Mouse (Mus musculus): ENCODE results near the gene Cmc1.
A peak's percentile ranks its signal among the peaks of the same experiment; 100 is the strongest.
"Not testable (repeated sequence)": the region's sequence is repeated elsewhere in the genome, so short reads cannot be mapped to it uniquely, and the experiment has no call there.

Cmc1 gene

DNA sequence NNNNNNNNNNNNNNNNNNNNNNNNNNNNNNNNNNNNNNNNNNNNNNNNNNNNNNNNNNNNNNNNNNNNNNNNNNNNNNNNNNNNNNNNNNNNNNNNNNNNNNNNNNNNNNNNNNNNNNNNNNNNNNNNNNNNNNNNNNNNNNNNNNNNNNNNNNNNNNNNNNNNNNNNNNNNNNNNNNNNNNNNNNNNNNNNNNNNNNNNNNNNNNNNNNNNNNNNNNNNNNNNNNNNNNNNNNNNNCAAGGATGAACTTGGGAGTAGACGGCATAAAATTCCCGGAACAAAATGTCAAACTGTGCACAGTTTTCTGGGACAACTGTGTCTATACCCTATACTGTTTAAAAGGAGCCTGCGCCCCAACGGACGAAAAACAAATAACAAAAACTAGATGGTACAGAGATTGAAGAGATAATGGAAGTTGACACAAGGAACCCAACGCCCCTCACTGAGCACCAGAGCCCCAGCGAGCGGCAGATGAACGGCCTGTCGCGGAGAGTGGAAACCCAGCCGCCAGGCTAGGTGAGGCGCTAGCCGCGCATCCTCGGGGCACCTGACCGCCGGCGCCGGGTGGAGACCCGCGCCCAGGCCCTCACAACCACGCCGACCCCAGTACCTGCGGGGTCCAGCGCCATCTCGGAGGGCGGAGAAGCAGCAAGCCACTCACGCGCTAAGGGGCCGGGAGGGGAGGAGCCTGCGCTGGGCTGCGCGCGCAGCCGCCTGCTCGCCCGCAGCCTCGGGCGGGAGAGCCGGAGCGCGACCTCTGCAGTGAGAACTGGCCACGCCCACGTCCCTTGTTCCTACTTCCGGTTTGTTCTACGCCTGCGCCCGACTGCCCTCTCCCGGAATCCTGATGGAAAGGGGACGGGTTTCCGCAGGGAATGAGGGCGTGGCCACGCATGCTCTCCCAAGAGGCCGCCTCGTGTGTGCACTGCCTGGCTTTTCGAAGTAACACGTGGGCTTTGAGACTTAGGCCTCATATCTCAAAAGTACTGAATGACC is at the start of gene Cmc1:
Gene Cmc1, minus strand, starts transcription at position 771 of the 996 bp plus-strand sequence.
- peak; percentile 97 for DNase-seq (ENCODE audit: low spot score)

- DNase-seq (ENCODE audit: low spot score), result no peak
Observed at GRCm38 (mm10) chr9:118198557-118198956, 48.6 kb upstream of the Cmc1 start.

DNA sequence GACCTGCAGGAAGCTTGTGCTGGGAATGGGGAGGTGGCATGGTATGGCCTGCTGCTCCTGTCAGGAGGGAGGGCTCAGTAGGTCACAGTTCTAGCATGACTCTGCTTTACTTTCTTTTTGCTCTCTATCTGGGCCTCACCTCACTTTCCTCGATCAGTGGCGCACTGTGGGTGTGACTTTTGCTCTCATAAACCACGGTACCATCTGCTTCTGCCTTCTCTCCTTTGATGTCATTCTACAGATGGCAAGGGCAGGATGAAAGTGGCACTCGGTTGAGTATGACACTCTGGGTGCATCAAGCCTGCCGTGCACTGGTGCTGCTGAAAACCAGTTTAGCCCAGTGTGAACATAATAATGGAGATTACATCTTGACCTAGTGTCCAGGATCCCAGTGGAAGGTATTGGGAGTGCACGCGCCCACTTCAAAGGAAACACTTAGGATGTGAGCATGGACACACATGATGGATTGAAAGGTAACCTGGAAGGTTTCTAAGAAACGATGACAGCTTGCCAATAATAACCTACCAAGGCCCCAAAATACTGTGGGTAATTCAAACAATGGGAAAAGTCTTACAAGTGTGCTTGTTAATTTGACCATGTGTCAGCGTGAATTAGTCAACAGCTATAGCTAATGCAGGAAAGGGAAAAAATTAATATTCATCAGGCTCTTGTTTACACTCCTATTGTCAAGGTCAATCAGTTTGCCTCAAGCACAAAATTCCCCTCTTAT is 46.8 kb upstream of the Cmc1 start:
- DNase-seq (ENCODE audit: low spot score), result no peak

GRCm38 (mm10) chr9:118193263-118193662 is 43.3 kb upstream of the Cmc1 start:
- no peak for DNase-seq (ENCODE audit: low spot score)

DNA sequence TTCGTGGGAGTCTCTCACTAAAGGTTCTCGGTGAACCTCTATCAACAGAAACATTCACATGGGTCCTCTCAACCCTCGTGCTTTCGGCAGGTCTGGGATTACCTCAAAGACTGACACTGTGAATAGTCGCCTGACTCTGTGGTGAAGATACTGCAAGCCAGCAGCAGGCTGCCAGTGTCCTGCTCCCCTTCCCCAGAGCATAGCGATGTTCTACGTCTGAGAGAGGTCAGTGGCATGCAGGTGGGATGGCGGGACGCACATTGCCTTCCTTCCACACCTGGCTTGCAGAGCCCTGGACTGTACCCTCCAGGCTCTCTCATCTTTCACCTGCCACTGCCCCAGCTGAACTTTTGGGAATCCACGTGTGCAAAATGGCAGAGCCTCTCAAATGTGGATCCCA is 41.3 kb upstream of the Cmc1 start:
- DNase-seq (ENCODE audit: low spot score), result no peak

GRCm38 (mm10) chr9:118188374-118188773 is 38.4 kb upstream of the Cmc1 start:
- no peak for DNase-seq (ENCODE audit: low spot score)

GRCm38 (mm10) chr9:118187420-118187819 is 37.4 kb upstream of the Cmc1 start:
- no peak for DNase-seq (ENCODE audit: low spot score)

- no peak for DNase-seq (ENCODE audit: low spot score)
Observed at GRCm38 (mm10) chr9:118186776-118187175, 36.8 kb upstream of the Cmc1 start.

DNA sequence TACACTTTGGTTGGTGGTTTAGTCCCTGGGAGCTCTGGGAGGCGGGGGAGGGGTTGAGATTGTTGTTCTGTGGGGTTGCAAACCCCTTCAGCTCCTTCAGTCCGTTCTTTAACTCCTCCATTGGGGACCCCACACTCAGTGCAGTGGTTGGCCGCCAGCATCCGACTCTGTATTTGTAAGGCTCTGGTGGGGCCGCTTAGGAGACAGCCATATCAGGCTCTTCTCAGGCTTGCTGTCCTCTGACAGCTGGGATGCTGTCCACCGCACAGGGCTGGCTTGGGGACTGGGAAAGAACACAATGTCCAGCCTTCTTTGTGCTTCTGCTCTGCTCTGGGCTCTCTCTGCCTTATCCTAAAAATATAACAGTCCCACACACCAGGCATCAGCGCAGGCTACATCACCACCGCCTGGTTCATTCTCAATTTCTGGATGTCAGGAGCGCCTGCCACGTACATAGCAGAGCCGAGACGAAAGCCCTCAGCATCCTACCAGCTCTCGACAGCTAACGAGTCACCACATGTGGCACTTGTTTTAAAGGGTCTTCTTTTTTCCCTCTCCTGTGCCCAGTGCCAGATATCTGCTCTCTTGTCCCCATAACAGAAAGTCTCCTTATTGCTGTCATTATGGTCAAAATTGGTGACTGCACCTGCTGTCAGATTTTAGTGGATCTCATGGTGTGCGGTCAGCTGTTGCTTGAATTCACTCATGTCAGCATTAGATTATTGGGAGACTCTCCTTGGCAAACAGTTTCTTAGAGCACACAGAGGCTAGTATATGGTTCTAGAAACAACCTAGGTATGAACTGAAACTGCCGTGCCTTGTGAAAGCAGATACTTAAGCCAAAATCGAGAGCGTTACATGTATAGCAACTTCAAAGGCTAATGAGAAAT is 29.4 kb upstream of the Cmc1 start:
- DNase-seq (ENCODE audit: low spot score), result no peak

GRCm38 (mm10) chr9:118176687-118177086 is 26.7 kb upstream of the Cmc1 start:
- DNase-seq (ENCODE audit: low spot score), result no peak

GRCm38 (mm10) chr9:118175411-118175810 is 25.4 kb upstream of the Cmc1 start:
- no peak for DNase-seq (ENCODE audit: low spot score)

DNA sequence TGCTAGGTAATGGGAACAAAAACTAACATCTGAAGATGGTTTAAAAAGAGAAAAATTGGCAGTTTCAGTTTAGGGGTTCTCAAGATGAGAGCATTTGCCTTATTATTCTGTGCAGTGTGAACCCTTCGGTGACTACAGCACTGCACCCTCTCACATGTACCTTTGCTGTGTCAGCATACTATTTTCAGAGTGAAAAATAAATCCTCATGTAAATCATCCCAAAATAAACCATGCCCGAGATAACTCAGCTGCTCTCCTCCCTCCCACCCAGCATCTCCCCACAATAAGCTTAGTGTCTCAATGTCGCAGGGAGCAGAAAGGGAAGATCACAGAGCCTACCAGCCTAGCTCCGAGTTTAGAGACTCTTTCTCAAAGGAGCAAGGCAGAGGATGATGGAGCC is 23.1 kb upstream of the Cmc1 start:
- DNase-seq (ENCODE audit: low spot score), result no peak

DNA sequence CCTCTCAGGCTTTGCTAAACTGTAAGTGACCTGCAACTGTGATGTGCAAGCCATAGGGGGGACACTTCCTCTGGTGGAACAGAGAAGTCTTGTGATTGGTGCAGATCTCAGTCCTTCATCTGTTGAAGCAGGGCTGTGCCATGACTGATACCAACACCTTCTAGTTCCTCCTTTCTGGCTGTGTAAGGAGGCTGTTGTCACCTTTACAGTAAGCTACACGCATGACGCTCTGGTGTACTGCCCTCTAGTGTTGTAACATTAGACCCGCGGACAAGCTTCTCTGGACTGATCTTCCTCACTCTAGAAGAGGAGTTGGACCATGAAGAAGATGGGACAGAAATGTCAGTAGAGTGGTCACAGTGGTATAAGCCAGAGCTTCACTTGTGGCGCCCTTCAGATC is 18.6 kb upstream of the Cmc1 start:
- peak; percentile 7 for DNase-seq (ENCODE audit: low spot score)

GRCm38 (mm10) chr9:118167606-118168005 is 17.6 kb upstream of the Cmc1 start:
- DNase-seq (ENCODE audit: low spot score), result no peak

- DNase-seq (ENCODE audit: low spot score), result no peak
Observed at GRCm38 (mm10) chr9:118161536-118161935, 11.6 kb upstream of the Cmc1 start.

DNA sequence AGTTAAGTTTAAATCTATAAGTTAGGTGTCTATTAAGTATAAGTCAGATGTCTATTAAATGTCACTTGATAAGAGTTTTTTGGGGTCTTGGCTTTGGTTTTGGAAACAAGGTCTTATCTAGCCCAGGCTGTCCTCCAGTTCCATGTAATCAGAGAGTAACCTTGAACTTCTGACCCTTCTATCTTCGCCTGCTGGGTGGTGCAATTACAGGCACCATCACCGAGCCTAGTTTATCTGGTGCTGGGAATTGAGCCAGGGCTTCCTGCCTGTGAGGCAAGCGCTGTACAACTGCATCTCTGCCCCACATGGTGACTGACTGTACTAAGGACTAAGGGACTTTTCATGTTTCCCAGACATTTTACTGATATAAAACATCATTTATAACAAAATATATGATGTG is 10.0 kb upstream of the Cmc1 start:
- no peak for DNase-seq (ENCODE audit: low spot score)

DNA sequence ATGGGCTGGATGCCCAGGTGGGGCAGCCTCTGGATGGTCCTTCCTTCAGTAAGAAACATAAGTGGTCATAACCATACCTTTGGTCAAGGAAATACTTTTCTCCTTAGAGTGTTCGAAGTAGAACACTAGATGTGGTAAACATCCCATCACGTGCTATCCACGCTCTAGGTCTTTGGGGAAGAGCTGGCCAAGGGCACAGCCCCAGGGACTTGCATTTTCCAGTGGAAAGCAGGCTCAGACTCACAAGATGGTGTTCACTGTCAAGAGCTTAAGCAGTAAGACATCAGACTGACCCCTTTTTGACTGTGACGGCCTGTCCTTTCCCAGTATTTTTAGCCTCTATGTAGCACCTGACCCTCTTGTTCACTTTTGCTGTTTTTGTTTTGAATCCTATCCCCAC is 8.2 kb upstream of the Cmc1 start:
- no peak for DNase-seq (ENCODE audit: low spot score)

- no peak for DNase-seq (ENCODE audit: low spot score)
Observed at GRCm38 (mm10) chr9:118157234-118157633, 7.3 kb upstream of the Cmc1 start.

DNA sequence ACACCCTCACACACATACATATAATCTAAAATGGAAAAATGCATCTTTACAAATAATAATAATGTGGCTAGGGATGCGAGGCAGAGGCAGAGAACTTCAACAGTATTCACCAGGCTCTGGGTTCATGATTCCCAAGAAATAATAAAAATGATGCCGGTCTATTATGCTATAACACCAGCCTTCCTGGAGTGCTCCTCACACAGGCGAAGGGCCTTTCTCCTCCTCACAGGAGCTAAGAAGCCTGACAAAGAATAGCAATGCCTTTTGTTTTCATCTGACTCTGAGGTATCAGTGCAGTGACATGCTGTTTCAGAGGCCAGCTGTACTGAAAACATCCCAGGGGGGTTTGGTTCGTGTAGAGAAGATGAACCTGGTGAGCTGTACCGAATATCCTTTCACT is 4.7 kb upstream of the Cmc1 start:
- DNase-seq (ENCODE audit: low spot score), result no peak

DNA sequence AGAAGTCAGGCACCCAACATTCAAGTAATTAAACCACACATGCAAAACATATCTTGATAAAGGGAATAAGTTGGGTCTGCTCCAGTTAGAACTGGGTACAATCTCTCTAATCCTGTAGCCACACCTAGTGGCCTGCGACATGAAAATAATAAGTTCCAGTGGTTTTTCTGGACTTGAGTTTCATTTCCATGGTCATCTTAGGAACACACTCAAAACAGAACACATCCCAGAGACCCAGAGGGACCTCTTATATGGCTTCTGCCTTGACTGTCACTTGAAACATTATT is 1.2 kb upstream of the Cmc1 start:
- DNase-seq (ENCODE audit: low spot score), result no peak

- no peak for DNase-seq (ENCODE audit: low spot score)
Observed at GRCm38 (mm10) chr9:118150429-118151220, 648 bp upstream of the Cmc1 start.

DNA sequence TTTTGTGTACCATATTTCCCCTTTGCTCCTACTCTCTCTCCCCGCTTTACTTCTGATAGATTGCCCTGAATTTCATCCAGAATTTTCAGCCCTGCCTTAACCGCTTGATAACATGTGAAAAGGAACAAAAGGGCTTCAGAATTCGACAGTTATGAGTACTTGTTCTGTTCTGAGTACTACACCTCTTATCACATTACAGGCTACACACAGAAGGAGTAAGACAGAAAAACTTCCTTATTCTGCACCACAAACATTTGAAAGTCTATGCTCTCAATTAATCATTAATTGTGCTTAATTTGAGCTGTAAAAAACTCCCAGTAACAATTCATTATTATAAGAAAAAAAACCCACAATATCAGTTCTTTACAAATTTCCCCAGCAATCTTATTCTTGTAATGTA is 9.6 kb downstream of the Cmc1 start:
- DNase-seq (ENCODE audit: low spot score), result not testable (repeated sequence)
